Mouse (Mus musculus) natural killer cell, adult 2 months (primary cell): ENCODE data around the gene Nckipsd.

Experiments used
- DNase-seq, 2 experiments: peaks; one replicate each; pipeline ENCODE4 v3.0.0; 2022; ENCODE audit warnings: low spot score in 2 of 2

The Nckipsd gene

DNA sequence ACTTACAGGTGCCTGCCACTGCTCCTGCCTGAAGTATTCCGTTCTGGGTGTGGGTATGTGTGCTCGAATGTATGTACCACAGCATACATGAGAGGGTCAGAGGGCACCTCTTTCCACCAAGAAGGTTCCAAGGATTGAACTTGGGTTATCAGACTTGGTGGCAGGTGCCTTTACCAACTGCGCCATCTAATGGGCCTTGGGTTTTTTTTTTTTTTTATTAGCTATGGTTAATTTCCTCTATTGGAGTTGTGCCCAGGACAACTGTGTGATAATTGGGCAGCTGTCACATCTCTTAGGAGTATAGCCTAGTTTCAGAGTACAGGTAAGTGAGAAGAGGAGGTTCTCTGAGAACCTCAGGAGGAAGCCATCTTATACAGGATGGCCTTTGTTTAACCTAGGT lies 8.6 kb upstream of the Nckipsd start:
- DNase-seq, result no peak

DNA sequence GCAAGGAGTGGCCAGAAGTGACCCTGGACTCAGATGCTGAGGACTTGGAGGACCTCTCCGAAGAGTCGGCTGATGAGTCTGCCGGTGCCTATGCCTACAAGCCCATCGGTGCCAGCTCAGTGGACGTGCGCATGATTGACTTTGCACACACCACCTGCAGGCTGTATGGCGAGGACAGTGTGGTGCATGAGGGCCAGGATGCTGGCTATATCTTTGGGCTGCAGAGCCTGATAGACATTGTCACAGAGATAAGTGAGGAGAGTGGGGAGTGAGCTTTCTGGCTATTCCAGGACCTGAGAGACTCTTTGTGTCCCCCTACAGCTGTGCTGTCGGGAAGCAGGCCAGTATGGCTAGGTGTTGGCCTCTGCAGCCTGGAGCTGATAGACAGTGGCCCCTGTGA lies 2.4 kb upstream of the Nckipsd start:
- DNase-seq, result no peak

DNA sequence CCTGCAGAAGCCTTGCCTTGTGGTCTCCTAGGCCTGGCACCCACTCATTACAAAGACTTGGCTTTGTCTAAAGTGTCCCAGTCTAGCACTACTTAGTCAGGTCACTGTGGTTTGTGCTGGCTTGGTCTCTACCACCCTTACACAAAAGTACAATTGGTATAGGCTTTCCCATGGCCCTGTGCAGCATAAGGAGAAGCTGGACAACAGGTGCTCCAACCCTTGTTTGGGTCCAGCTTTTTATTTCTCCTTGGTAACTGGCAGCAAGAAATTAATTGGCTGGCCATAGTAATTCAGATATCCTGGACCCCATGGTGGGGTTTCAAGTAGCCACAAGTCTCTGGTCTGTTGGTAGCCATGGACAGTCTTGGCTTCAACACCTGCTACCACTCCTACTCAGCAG lies 1.8 kb upstream of the Nckipsd start:
- no peak for DNase-seq

DNA sequence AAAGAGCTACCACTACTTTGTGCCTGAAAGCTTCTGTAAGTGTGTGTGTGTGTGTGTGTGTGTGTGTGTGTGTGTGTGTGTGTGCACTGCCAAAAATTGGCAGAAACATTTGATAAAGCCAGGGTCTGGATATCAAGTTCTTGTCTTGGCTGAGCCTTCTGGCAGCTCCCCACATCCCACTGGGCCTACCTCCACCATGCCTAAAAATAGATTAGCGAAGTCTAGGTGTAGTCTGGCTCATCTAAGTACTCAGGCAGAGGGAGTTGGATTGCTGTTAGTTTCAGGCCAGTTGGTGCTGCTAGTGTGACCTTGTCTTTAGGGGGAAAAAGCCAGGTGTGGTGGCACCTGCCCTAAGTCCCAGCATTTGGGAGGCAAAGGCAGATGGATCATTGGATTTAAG lies 1.3 kb upstream of the Nckipsd start:
- DNase-seq, result no peak

DNA sequence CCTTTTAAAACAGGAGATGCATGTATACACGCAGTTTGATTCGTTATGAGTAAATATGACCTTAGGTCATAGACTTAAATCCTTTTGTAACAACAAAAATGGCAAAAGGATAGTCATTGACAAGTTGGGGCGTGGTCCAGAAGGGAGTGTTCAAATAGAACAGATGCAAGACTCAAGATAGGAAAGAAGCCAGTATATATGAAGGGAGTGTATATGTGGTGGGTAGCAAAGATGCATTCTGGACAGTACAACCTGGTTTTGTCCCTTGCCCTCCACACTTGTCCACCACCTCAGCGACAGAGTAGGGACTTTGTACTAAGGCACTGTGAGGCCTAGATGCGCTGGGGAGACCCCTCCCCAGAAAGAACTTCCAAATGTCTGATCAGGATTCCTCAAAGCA lies 494 bp upstream of the Nckipsd start:
- no peak for DNase-seq

DNA sequence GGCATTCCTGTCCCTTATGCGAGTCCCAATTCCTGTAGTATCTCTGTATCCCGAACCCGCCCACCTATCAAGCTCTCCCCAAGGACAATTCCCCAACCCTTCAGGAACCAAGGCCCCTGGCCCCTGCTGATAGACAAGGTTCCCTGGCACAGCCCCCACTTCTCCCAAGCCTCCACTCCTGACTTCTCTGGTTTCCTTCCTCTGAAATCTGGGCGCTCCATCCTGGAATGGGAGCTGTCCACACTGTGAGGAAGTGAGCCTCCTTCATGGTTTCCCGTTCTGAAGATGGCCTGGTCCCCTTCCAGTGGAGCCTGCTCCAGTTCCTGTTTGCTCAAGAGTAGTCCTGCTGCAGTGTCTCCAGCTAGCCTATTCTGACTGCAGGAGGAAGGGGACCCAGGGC lies 1.0 kb downstream of the Nckipsd start:
- no peak for DNase-seq

DNA sequence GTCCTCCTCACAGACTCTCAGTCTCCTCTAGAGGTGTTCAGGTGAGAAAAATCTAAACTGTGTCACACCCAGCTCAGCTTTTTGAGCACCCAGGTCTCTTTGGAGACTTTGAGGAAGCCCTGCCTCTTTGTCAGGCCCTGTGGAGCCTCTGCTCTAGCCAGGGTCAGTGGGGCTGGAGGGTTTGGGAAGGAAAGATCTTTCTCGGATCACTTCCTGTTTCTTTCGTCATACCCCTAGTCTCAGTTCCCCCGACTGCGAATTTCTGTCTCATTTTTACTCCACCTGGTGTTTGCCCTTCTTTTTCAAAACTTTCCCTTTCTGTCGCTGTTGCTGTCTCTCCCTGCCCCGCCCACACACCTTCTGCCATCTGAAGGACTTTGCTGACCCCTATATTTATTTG lies 1.6 kb downstream of the Nckipsd start:
- DNase-seq, result no peak

DNA sequence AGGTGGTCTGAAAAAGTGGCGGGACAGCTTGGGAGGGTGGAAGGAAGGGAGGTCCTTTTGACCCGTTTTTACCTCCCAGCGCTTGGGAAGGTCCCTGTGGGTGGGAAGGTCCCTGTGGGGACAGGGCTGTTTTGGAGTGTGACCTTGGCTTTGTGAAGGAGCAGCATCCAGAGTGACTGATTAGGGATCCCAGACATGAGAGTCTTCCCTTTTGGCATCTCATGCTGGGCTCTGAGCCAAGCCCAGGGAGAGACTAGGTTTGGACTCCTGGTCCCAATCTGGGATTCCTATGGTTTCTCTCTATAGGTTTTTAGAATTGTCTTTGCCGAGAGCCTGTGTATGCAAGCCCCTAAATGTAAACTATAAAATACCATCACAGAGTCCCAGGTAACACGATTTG lies 2.3 kb downstream of the Nckipsd start:
- no peak for DNase-seq

DNA sequence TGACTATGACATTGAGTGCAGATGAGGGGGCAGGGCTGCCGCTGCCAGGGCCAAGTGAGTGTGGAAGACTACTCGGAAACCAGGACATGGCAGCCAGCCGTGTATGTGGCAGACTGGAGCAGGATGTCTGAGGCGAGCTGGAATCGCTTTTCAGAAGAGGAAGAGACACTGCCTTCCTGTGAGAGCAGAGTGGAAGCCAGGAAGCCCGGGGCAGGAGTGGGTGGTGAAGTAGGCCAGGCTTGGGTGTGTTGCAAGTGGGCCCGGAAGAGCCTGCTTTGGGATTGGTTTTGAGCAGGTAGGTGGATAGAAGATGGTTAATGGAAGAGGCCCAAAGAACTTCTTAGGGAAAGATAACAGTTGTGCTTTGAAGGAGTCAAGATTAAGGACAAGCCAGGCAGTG lies 7.4 kb downstream of the Nckipsd start:
- no peak for DNase-seq

DNA sequence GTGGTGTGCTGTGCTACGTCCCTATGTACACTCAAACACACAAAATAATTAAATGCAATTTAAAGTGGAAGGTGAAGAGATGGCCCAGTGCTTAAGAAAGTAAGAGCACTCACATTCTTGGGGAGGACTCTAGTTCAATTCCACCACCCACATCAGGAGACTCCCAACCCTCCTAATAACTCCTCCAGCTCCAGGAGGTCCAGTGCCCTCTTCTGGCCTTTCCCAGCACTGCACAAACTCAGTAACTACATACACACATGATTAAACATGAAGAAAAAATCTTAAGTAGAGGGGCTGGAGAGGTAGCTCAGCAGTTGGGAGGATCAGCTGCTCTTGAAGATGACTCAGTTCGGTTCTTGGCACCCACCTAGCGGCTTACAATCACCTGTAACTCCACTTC lies 11.3 kb downstream of the Nckipsd start:
- peak in 1 of 2 experiments; percentile 43 for DNase-seq

DNA sequence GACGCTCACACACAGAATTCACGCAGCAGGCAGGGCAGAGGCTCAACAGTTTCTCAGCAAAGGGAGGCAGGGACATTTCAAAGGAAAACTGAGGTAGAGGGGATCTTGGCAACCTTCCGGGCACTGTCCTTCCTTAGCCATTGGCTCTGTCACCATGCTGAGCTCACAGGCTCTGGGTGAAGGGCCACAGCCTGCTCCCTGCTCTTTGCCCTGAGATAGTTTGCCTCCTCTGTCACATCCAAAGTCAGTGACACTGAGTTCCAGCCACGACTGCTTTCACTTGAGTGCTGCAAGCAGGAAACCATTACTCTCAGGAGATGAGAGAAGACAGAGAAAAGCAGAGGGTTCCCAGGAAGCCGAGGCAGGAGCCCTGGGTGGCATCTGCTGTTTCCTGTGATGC lies 11.9 kb downstream of the Nckipsd start:
- no peak for DNase-seq

DNA sequence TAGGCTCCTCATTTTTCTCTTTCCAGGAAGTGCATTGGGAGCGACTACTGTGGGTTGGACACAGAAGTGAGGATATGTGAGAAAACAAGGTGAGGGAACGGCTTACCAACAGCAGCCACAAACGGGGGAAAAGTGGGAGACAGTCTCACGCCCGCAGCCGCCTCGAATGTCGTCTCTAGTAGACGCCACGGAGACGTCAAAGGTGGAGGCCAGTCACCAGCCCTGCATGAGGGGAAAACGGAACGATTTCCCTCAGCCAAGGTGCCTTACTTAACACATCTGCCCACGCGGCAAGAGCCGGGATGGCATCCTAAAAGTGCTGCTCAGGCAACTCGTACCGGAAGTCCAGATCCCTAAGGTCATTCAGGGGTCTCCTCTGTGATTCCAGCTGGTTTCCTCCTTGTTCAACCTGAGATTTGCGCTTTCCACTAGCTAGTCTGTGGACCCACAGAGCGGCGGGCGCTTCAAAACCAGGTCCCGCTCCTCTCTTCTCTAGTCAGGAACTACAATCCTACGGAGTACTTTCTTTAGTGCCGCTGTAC lies 16.0 kb downstream of the Nckipsd start:
- no peak for DNase-seq

DNA sequence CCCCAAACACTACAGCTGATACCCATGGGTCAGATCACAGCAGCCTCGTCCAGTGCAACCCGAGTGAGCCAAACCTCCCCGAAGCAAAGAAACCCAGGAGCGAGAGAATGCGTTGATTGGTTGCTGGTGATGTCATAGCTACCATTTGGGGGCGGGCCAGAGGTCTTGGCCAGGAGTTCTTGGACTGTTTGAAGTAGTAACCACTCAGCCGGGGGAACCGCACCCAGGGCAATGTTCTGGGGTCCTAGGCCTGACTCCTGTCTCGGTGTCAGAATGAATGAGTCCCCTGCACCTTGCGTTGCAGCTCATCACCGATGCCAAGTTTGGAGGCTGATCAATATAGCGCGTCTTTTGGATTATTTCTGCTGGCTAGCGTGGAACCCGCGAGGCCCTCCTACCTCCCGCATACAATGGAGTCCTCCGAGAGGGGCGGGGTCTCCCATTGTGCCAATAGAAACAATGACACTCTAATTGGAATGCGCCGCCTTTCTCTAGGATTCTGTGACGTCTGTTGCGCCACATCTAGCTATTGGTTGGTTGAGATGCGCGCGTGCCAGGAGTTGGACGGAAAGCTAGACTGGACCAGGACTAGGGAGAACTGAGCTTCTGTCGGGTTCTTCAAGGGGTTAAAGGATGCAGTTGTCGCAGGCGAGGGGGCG lies 16.7 kb downstream of the Nckipsd start:
- no peak for DNase-seq

DNA sequence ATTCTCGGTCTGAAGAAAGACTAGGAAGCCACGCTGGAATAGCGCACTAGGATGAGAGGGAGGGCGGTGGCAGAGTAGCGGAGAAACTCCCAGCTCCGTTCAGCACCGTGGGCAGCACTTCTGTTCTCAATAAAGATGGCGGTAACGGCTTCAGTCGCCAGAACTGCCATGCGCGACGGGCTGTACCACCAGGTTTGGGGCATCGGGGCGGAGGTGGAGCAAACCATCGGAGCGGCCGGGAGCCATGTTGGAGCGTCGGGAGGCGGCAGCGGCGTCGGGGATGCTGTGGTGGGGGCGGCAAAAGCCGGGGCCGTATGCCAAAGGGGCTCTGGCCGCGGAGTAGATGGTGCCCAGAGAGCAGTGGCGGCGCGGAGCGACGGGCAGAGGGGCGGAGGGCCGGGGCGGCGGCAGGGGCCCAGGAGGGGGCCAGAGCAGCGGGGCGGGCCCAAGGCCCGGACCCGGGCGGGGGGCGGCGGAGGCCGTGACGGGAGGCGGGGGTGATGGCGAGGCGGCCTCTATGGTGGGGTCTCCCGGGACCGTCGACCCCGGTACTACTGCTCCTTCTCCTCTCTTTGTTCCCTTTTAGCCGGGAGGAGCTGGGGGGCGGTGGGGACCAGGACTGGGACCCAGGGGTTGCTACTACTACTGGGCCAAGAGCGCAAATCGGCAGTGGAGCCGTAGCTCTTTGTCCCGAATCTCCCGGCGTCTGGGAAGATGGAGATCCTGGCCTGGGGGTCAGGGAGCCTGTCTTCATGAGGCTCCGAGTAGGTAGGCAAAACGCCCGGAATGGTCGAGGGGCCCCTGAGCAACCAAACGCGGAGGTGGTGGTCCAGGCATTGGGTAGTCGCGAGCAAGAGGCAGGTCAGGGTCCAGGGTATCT lies 17.9 kb downstream of the Nckipsd start, which contains the start of gene Celsr3:
Celsr3 (plus strand) TSS at position 501 of the 880 bp plus-strand sequence.
- peak in 1 of 2 experiments; percentile 26 for DNase-seq

DNA sequence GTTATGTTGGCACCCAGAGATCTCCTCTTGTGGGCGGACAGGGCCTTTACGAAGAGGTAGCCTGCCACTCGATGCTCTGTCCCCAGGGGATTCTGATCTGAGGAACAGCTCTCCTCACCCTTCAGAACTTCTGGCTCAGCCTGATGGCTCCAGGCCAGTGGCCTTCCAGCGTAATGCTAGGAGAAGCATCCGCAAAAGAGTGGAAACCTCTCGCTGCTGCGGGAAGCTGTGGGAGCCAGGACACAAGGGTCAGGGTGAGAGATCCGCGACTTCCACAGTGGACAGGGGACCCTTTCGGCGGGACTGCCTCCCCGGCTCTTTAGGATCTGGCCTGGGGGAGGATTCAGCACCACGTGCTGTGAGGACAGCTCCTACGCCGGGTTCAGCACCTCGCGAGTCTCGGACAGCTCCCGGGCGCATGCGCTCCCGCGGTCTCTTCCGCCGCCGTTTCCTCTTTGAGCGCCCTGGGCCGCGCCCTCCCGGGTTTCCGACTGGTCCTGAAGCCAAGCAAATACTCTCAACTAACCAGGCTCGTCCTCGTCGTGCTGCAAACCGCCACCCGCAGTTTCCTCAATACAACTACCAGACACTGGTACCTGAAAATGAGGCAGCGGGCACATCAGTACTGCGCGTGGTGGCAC lies 18.7 kb downstream of the Nckipsd start:
- peak; percentile 61 to 75 for DNase-seq

DNA sequence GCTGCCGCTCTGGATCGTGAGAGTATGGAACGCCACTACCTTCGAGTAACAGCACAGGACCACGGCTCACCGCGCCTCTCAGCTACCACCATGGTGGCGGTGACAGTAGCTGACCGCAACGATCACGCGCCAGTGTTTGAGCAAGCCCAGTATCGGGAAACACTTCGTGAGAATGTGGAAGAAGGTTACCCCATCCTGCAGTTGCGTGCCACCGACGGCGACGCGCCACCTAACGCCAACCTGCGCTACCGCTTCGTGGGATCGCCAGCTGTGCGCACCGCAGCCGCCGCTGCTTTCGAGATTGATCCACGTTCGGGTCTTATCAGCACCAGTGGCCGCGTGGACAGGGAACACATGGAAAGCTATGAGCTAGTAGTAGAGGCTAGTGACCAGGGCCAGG lies 19.3 kb downstream of the Nckipsd start:
- DNase-seq, result no peak

DNA sequence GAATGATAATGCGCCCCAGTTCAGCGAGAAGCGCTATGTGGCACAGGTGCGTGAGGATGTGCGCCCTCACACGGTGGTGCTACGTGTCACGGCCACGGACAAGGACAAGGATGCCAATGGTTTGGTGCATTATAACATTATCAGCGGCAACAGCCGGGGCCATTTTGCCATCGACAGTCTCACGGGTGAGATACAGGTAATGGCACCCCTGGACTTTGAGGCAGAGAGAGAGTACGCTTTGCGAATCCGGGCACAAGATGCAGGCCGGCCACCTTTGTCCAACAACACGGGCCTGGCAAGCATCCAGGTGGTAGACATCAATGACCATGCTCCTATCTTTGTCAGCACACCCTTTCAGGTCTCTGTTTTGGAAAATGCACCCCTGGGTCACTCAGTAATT lies 19.7 kb downstream of the Nckipsd start:
- no peak for DNase-seq

DNA sequence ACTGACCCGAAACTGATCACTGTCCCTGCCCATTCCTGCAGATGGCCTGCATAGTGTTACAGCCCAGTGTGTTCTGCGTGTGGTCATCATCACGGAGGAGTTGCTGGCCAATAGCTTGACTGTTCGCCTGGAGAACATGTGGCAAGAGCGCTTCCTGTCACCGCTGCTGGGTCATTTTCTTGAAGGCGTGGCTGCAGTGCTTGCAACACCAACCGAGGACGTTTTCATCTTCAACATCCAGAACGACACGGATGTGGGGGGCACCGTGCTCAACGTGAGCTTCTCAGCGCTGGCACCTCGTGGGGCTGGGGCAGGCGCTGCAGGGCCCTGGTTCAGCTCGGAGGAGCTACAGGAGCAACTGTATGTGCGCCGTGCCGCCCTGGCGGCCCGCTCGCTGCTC lies 23.5 kb downstream of the Nckipsd start:
- DNase-seq, result peak; percentile 45 to 54

DNA sequence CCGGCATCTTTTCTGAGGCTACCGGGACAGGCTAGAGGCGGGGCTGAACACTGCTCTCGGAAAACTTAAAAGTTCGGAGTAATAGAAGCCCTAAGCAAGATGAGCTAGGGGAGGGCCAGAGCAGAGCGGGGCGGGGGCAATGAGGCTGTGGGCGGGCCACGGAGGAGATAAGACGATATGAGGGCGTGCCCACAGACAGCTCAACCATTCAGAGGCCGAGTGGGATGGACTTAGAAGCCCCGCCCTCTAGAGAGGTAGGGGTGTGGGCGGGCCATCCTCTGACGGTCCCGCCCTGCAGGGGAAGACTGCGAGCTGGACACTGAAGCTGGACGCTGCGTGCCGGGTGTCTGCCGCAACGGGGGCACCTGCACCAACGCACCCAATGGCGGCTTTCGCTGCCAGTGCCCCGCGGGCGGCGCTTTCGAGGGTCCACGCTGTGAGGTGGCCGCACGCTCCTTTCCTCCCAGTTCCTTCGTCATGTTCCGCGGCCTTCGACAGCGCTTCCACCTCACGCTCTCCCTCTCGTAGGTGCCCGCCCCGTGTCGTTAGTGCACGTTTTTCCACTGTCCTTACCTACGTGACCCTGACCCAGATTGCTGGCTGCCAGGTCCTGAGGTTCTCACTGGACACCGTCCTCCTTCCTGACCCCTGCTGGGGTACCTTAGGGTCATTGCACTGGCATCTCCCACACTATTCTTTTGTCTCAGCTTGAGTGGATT lies 24.4 kb downstream of the Nckipsd start:
- peak; percentile 87 to 88 for DNase-seq

DNA sequence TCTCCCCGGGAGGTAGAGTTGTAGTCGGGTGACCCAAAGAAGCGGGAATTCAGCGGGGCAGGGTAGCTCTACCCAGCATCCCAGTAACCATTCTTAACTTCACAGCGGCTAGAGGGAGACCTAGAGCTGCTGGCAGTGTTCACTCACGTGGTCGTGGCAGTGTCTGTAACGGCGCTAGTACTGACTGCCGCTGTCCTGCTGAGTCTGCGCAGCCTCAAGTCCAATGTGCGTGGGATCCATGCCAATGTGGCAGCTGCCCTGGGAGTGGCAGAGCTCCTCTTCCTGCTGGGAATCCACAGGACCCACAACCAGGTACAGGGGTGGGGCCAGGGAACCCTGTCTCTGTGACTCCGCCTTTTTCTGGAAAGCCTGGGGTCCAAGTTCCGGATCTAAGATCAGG lies 34.8 kb downstream of the Nckipsd start:
- no peak for DNase-seq

DNA sequence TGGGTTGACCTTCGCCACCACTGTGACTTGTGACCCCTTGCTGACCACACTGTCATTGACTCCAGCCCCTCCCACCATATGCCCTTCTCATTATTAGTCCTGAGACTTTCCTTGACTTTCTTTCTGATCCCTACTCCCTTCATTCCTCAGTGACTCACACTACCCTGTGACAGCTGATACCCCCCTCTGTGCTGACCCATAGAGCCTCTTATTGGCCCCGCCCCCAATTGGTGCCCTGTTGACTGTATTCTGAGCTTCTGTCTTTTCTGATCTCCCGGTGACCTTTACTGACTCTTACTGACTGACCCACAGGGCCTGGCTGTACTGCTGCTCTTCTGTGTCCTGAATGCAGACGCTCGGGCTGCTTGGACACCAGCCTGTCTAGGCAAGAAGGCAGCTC lies 37.2 kb downstream of the Nckipsd start:
- DNase-seq, result no peak

DNA sequence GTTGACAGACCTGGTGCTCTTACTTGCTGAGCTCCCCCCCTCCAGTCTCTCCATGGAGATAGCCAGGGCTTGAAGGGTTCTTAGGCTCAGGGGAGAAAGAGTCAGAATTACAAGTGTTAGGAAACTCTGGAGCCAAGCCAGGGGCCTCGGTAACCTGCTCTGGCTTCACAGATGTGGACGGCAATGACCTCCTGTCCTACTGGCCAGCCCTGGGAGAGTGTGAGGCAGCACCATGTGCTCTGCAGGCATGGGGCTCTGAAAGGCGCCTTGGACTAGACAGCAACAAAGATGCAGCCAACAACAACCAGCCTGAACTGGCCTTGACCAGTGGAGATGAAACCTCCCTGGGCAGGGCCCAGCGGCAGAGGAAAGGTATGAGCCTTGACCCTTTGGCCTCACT lies 39.2 kb downstream of the Nckipsd start:
- DNase-seq, result no peak
